Mouse (Mus musculus): Measurements from ENCODE around the gene Upf2.

DNA sequence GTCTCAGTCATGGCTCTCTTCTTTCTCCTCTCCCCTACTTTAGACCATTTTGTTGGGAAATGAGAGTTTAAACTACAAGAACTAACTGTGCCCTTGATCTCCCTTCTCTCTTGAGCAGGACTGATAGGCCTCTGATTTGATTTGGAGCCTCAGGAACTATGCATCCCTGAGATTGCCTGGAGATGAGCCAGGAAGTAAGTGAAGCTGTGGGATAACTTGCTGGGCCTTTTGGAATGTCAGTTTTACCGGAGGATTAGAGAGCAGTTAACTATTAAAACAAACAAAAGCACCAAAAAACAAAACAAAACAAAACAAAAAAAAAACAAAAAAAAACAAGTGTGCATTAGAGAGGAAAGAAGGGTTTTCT is 124.2 kb downstream of the Upf2 start:
- TF ChIP-seq CTCF (IDR thresholded peaks at IDR 0.05; ENCODE audit: control insufficient read depth, insufficient read depth, insufficient replicate concordance, low read depth, low read length) (no peak), POLR2A (IDR thresholded peaks at IDR 0.05; ENCODE audit: control insufficient read depth, low read depth, low read length) (no peak)
